Mouse (Mus musculus) kidney, adult 18-20 months (tissue): Measurements from ENCODE around the gene Gpc1.

Experiments
- DNase-seq: peaks from one replicate; pipeline ENCODE4 v3.0.0; 2021

The Gpc1 gene

DNA sequence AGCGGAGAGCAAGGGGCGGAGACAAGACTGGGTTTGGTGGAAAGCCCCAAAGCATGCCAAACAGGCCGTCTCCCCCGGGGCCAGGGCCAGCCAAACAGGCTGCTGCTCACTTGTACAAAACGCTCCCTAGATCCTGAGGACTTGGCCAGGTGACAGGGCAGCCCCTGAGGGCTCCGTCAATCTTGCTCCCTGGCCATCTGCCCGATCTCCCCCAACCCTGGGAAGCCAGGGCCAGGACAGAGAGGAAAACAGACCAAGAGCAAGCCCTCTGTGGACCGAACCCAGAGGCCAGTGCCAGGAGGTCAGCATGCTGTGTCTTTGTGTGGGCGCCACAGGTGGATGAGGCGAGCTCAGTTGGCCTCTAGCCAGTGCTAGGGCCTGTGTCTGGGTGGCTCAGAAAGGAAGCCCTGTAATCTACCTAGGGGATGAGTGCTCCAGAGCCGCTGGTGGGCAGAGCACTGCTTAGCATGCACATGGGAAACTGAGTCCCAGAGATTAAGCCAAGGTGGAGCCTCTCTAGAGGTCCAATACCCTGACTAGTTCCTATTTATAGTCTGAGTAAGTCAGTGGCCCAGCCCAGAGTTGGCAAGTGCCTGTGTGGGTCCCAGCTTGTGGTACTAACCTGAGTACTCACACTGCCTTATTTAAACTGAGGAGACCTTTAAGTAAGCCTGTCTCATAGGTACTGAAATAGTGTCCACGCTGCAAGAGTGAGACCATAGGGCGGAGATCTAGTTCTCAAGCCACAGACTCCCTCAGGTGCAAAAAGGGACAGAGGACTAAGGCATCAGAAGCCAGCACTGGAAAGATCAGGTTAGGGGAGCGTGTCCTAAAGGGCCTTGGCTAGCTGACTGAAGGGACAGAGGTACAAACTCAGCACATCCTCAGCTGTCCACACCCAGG lies 6.7 kb downstream of the Gpc1 start:
- DNase-seq = no peak

DNA sequence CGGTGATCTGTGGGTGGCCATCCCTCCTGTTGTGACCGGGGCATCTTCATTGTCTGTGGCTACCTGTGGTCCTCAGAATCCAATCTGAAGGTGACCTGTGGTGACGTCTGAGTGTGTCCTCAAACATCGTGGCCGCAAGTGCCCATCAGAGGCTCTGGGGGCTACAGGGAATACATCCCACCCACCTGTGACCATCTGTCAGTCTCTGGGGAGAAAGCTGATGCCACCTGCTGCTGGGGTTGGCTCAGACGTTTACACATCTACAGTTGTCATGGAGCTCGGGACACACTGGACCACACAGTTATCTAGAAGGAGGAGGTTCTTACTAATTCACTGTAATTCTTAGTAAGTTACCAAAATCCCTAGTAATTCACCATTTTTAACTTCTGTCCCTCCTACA lies 7.8 kb downstream of the Gpc1 start:
- DNase-seq = no peak

DNA sequence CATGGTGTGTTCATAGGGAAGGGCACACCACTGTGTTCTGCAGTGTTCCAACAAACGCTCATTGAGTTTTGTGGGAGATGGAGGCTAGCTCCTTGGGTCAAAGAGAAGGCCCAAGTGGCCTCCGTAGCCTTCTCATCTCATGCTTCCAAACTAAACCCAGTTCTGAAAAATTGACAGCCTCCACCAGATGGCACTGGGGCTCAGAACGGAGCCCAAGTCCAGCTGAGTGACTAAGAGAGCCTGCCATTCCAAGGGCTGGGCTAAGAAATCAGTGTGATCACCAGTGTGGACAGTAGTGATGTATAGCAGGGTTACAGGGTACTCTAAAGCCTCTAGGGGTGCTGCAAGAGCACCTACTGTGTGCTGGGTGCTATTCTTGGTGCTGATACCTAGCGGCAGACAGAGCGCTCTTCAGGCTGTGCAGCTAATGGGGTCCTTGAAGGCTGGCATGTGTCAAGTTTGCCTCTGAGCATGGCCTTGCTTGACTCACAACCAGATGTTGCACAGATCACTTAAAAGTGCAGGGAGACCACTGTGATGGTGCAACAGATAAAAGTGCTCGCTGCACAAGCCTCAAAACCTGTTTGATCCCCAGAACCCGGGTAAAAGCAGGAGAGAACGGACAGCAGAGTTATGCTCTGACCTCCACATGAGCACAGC lies 8.9 kb downstream of the Gpc1 start:
- peak; percentile 16 for DNase-seq

DNA sequence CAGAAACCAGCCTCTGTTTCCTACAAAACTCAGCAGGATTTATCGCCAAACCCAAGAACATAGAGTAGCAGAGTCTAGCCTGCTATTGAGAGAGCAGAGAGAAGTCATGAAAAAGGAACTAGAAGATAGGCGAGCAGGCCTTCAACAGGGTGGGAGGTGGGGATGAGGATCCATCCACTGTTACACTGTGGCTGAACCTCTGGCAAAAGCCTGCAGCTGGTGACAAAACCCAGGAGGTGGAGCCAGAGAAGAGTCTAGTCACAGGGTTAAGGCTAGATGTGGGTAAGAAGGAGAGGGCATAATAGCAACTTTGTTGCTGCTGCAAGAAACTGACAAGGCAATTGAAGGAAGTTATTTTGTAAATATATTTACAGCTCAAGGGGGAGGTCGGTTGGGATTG lies 10.0 kb downstream of the Gpc1 start:
- no peak for DNase-seq

DNA sequence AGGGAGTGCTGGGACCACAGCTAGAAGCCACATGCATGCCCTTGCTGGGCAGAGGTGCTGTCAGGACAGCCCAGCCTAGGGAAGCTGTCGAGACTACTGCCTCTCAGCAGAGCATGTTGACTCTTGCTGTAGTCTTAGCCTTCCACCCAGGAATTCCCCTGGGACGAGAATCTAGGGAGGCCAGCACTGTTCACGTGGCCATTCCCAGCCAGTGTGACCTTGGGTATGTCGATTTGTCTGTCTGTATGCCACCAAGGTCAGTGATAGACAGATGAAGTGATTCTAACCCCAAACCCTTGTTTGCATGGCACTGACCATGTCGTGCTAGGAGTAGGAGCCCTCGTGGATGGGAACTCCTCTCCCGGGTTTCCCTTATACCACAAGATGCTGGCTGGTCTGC lies 14.4 kb downstream of the Gpc1 start:
- no peak for DNase-seq

DNA sequence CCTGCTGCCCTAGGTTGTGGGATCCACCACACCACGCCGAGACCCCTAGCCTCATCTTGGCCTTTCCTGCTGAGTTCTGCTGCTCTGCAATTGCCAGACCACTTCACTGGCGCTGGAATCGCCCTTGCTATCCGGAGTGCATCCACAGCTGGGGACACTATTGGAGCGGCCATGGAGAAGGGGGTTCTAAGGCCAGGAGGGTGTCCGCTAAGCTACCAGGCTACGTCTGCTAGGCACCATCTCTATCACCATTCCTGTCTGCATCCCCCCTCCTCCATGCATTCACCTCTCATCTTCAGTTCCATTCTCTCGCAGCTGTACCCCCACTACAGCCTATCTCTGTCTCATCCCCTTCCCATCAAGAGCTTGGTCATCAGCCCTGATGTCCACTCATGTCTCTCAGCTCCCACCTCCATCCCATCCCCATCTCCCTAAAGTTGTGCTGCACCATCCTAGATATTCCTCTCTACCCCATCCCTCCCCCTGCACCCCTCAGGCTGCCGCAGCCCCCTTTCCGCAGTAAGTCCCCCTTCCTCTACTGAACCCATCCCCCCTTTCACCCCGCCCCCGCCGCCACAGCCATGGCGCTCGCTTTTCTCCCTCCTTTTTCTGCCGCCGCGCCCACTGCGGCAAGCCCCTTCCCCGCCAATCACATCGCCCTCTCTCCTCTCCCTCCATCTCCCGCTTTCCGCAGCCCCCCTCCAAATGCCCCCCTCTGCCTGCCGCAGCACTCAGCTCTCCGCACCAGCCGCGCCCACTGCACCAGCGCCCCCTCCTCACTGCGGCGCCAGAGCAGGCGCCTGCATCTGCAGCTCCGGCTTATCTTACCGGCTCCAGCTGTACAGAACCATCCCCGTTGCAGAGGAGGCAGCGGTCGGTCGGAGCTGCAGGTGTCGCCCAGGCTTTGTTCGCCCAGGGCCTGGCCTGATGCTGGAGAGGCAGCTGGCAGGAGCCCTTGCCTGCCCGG lies 16.7 kb downstream of the Gpc1 start:
- no peak for DNase-seq

DNA sequence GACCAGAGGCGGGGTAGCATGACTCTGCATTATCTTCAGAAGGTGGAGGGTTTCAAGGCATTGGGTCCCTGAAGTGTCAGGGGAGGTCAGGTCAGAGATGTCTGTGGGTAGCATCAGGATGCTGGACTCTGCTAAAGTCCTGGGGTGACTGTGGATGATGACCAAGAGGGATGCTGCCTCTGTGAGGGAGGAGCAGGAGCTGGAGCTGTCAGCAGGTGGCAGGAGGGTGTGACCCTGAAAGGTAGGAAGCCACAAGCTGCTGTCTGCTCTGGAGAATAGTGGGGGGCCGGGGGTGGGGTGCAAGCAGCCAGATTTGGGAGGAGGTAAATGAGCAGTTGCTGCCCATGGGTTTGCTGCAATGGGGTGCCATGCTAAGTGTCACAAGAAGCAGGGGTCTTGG lies 18.0 kb downstream of the Gpc1 start:
- no peak for DNase-seq

DNA sequence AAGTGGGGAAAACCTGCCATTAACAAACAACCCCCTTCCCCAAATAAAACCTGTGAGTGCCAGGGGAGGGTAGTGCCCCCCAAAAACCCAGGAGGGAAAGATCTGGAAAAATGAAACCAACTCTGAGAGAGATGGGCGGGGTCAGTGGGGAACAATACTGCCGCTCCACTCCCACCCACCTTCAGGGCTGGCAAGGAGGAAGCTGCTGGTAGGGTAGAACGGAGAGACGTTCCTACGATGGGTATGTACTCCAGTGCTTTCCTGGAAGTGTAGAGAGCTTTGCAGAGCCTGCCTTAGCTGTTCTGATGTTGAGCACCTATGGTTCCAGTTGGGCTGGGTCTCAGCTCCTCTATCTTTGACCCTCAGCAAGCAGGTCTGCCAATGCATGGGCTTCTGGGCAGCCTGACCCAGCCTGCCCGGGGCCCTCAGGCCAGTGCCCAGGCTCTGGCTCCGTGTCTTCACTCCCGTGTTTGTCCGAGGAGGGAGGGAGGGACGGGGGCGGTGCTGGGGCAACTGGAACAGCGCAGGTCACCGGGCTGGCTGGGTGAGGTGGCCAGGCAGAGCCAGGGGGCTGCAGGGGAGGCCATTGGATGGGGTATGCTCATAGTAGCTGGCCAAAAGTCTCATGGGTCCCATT lies 18.6 kb downstream of the Gpc1 start:
- DNase-seq = no peak

DNA sequence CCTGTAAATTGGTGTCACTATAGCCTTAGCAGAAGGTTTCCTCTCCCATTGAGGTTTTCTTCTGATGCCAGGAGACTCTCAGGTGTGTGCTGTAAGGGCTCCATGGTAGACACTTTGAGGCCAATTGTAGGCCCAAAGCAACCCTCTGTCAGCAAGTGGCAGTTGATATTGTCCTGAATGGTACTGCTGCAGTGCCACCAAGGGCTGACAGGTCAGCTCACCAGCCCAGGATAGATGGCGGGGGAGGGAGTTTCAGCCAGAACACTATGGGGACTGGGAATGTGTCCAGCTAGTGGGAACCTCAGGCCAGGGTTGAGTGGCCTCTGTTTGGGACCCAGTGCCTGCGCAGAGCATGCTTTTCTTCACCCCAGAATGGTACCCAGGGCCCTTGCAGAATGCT lies 21.0 kb downstream of the Gpc1 start:
- DNase-seq = no peak

DNA sequence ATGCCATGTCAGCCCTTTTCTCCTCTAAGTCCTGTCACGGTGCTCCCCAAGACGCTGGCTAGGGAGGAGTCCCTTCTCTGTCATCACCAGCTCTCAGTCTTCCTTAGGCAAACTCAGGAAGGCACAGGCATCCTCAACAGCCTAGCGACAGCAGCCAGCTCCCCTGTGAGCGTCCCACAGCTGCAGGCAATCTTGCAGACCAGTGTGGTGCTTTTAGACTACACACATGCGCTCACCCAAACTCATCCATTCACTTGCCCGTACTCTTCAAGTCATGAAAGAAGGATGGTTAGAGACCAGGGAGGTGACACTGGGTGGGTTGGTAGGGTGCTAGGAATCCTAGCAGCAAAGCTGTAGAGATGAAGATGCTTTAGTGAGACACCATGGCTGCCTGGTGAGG lies 30.1 kb downstream of the Gpc1 start:
- DNase-seq = no peak

DNA sequence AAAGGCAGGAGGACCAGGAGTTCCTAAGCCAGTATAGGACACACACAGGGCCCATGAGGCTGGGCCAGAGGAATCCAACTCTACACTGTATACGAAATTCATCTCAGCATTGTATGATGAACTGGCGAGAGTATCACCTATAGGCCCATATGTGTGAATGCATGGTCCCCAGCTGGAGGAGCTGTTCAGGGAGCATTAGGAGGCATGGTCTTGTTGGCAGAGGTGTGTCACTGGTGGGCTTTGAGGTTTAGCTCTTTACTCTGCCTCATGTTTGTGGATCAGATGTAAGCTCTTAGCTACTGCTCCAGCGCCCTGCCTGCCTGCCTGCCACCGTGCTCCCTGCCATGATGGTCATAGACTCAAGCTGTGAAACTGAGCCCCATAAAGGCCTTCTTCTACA lies 31.8 kb downstream of the Gpc1 start:
- no peak for DNase-seq

DNA sequence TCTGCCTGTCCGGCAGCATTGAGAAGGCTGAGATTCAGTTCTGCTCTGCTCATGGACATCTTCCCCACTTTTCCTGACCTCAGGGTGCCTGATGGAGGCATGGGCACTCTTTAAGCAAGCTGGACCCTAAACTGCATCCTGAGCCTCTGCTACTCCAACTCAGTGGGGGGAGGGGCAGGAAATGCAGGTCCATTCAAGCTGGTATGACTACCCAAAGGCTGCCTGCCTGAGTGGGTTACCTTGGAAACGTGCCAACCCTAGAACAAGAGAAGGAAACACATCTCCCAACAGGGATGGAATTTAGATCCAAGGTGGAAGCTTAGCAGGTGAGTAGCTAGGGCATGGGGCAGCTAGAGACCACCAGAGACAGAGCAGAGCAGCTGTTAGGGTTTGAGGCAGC lies 34.7 kb downstream of the Gpc1 start:
- no peak for DNase-seq

DNA sequence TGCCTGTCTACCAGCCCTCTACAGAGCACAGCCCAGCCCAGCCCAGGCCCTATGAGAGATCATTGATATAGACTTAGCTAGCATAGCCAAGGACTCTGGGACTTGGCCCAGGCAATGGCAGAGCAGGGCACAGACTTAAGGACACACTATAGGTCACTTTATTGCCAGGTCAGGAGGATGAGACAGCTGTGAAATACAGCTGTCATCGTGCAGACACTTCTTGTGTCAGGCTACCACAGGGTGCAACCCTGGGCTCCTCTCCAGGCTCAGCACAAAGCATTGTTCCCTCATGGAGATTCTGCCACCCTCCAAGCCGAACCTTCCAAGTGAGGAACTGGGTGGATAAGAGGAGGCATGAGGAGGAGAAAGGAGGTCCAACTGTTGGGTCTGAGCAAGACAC lies 38.5 kb downstream of the Gpc1 start:
- no peak for DNase-seq

DNA sequence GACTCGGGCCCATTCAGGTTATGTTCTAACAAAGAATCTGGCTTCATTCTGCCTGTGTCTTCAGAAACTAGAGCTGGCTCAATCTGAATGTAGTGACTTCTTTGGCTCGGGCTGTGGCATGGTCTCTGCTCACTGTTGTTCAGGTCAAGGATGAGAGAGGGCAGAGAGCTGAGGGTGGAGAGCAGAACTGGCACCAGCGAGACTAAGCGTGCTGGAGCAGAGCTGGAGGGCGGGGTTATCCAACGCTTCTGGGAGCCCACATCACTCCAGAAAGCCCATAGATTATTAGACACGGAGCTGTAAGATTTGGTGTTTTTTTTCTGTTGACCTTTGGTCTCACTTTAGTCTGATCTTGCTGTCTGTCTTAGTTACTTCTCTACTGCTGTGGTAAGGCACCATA lies 41.2 kb downstream of the Gpc1 start:
- peak; percentile 17 for DNase-seq

DNA sequence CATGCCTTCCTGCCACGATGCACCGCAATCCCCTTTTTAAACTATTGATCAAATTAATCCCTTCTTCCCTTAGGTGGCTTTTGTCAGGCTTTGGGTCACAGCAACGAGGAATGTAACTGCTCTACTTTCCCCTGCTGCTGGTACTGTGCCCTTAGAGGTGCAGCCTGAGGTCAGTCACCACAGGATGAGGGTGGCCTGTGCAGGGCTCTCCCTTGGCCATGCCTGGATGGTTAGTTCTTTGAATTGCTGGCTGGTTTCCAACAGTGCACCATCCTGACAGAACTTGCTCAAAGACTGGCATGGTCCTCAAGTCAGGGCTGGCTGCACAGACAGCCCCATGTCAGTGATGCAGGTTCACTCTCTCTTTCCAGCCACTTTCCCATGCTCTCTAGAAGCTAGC lies 42.6 kb downstream of the Gpc1 start:
- peak; percentile 21 for DNase-seq

DNA sequence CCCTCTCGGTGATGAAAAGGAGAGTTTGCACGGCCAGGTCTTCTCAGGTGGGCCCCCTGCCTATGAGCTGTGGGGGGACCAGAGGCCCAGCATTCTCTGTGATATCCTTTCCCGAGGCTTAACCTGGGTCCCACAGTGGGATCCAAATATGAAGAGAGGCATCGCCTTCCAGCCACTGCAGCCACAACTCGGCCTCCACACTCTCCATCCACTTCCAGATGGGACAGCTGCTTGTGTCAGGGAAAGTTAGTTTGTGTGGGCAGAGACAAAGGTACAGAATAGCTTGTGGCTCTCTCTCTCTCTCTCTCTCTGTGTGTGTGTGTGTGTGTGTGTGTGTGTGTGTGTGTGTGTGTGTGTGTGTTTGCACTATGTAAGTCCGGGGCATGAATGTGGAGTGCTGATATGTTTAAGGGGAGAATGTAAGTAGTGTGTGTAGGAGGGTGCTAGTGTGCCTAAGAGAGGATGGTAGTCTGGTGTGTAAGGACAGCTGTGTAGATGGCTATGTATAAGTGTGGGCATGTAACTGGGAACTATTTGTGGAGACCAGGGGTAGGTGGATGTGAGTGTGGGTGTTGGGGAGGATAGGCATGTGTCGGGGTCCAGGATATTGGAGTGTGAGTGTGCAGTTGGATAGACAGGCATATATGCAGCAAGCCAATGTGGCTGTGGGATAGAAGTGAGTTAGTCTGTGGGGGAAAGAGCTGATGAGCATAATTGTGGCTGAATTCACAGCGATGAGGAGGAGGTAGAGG lies 44.1 kb downstream of the Gpc1 start:
- no peak for DNase-seq

DNA sequence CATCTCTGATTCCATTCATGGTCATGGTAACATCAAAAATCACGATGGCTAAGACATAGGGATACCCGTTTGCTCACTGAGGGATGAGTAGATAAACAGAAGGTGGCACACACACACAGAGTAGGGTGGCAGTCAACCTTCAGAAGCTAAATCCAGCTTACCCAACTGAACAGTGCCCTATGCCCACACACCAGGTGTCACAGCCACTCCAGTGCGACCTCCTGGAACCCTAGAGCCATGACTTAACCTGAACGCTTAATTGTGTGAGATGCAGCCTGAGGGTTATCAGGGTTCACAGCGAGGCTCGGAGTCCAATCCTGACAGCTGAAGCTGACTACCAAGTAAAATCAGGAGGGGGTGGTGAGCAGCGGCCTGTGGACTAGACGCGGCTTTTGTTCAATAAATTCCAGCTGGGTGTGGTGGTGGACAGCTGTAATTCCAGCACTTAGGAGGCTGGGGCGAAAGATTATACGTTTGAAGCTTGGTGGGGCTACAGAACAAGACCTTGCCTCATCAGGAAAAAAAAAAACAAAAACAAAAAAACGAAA lies 46.1 kb downstream of the Gpc1 start:
- DNase-seq = no peak

DNA sequence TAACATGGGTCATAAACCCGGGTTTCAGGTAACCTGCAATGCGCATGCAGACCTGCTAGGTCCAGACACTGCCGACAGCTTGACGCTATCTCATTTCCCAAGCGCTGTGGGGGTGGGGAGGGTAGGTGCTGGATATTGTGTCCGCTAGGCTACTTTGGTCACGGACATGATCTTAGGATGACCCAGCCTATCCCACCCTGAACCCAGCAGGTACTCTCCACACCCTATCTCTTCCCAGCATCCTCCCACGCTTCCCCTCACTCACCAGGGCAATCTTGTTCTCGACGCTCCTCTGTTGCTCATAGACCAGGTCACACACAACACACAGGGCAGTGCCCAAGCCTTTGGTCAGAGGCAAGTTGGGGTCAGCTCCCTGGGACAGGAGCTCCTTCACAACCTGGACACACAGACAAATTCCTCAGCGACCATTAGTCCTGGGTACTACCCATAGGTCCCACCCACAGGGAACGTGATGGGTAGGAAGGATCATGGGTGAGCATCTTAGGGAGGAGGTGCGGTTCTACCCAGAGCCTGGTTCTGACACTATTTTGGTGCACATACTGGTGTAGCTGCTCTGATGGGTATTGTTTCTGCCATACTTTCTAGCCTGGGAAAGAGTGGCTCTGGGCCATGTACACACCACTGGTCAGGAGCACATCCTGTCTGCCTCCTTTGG lies 46.8 kb downstream of the Gpc1 start:
- DNase-seq = no peak

DNA sequence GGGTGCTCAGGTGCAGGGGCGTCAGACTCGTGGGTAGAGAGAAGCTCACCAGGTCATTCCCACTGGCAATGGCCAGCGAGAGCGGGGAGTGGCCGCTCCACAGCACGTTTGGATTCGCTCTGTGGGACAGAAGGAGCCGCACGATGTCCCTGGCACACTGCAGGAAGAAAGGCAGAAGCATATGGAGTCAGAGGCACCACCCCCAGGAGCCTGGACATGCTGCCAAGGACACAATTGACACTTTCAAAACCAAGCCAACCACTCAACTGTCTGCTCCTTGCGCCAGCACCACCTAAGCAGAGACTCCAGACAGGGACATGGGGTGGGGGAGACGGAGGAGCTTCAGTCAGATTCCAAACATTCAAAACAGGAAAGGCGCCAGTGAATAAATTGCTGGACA lies 47.8 kb downstream of the Gpc1 start:
- no peak for DNase-seq

DNA sequence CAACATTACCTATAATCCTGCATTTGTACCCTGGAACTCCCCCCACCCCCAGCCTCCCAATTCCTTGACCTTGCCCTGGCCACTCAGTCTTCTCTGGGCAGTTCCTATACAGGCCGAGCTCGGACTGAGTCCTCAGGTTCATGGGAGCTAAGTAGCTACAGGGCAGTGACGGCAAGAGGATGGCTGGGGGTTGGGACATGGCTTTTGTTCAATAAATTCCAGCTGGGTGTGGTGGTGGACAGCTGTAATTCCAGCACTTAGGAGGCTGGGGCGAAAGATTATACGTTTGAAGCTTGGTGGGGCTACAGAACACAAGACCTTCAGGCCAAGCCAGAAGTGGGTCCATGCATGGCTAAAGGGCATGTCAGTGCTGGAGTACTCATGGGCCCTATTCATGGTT lies 48.7 kb downstream of the Gpc1 start:
- no peak for DNase-seq

DNA sequence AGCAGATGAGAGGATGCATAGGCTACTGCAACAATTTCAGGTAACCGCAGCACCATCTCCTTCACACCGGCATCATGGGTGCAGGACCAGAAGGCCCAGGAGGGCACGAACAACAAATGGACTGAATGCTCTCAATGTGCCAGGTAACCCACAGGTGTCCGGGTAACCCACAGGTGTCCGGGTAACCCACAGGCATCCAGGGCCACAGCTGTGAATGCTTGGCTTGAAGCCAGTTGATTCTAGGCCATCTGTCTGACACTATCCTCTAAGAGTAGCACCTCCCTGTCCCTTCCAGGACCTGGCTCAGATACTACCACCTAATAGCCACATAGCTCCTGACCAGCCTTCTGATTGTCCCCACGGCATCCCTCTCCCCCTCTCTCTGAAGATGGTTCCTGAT lies 50.5 kb downstream of the Gpc1 start:
- no peak for DNase-seq
